Mouse (Mus musculus) neural tube, embryonic 15.5 days (tissue): ENCODE results near the gene Ildr2. TPM values are rescaled to one million over a fixed set of nuclear protein-coding genes. Genes with fewer than 3 reads are reported as not detected.

ENCODE experiments used
- ATAC-seq: fragments of 200-750 bp; cut with Nextera tagmentation; 2 replicates; pipeline ENCODE4 v1.8.0; 2017; ENCODE audit warnings: mild to moderate bottlenecking, moderate TSS enrichment, moderate library complexity; ENCODE audit not compliant: low FRiP score
- H3K27ac ChIP-seq: fragments of 300-500 bp; sonication (generic); replicated peaks from 2 replicates; pipeline ENCODE4 v1.5.1; 2015; ENCODE audit warnings: mild to moderate bottlenecking, inconsistent platforms
- H3K27me3 ChIP-seq: fragments of 300-500 bp; sonication (generic); replicated peaks from 2 replicates; pipeline ENCODE4 v1.6.1; 2015; ENCODE audit warnings: inconsistent platforms
- H3K36me3 ChIP-seq: fragments of 300-500 bp; sonication (generic); 2 replicates; pipeline ENCODE4 v1.6.1; 2015; ENCODE audit warnings: inconsistent platforms
- H3K4me1 ChIP-seq: fragments of 300-500 bp; sonication (generic); 2 replicates; pipeline ENCODE4 v1.6.1; 2015; ENCODE audit warnings: inconsistent platforms
- H3K4me2 ChIP-seq: fragments of 300-500 bp; sonication (generic); 2 replicates; pipeline ENCODE4 v1.6.1; 2015; ENCODE audit warnings: inconsistent platforms, mild to moderate bottlenecking, moderate library complexity
- H3K4me3 ChIP-seq: fragments of 300-500 bp; sonication (generic); replicated peaks from 2 replicates; pipeline ENCODE4 v1.5.1; 2015; ENCODE audit warnings: mild to moderate bottlenecking, inconsistent platforms
- H3K9ac ChIP-seq: fragments of 300-500 bp; sonication (generic); replicated peaks from 2 replicates; pipeline ENCODE4 v1.6.1; 2015; ENCODE audit warnings: mild to moderate bottlenecking, inconsistent platforms
- H3K9me3 ChIP-seq: fragments of 300-500 bp; sonication (generic); replicated peaks from 2 replicates; pipeline ENCODE4 v1.6.1; 2016; ENCODE audit warnings: inconsistent platforms
- WGBS: fragments of 180-500 bp; shearing (Covaris S2); methylation state at CpG from one replicate; pipeline ENCODE4 v1.1.7; 2015; ENCODE audit warnings: mixed read lengths; 5-methylcytosine and 5-hydroxymethylcytosine counted together
- polyA plus RNA-seq: library from polyadenylated mRNA; unstranded; fragments of >200 nt; fragmentation: Nextera tagmentation; extraction: Ambion mirVana; gene quantifications from 2 replicates; pipeline ENCODE4 v1.2.1, GENCODE M21; 2015

Ildr2 gene
- polyA plus RNA-seq, 1 experiment from 2014 or later = 3.0 TPM

GRCm38 (mm10) chr1:166284390-166284789 is 30.5 kb downstream of the Ildr2 start:
- no peaks in the 10 kb centered on the region for H3K36me3 ChIP-seq
- no peaks in the 10 kb centered on the region for H3K9me3 ChIP-seq
- ATAC-seq = no peak
- no peak overlapping the region for H3K4me3 ChIP-seq
- H3K4me1 ChIP-seq = peaks cover 60% of the 10 kb centered on the region
- H3K4me2 ChIP-seq = no peak overlapping the region
- 48% methylated on average over 8 of the region's 8 CpGs for WGBS
- no peak overlapping the region for H3K9ac ChIP-seq
- H3K27me3 ChIP-seq = no peaks in the 10 kb centered on the region
- H3K27ac ChIP-seq = no peak overlapping the region

- H3K27ac ChIP-seq = no peak overlapping the region
Observed at GRCm38 (mm10) chr1:166286231-166286630, 32.3 kb downstream of the Ildr2 start.

GRCm38 (mm10) chr1:166290562-166290961 is 36.6 kb downstream of the Ildr2 start:
- no peak overlapping the region for H3K4me3 ChIP-seq
- no peak overlapping the region for H3K27ac ChIP-seq
- no peak overlapping the region for H3K9ac ChIP-seq
- ATAC-seq = no peak
- 96% methylated on average over 6 of the region's 6 CpGs for WGBS
- no peaks in the 10 kb centered on the region for H3K36me3 ChIP-seq
- no peaks in the 10 kb centered on the region for H3K27me3 ChIP-seq
- H3K9me3 ChIP-seq = no peaks in the 10 kb centered on the region
- H3K4me2 ChIP-seq = no peak overlapping the region
- H3K4me1 ChIP-seq = peaks cover 9% of the 10 kb centered on the region; the same call in 1 of the 2 replicates

More at GRCm38 (mm10) chr1:166286231-166286630, 32.3 kb downstream of the Ildr2 start:
- 59% methylated on average over 9 of the region's 9 CpGs for WGBS
- Histone ChIP-seq H3K4me3 (no peak overlapping the region), H3K4me2 (no peak overlapping the region), H3K9me3 (no peaks in the 10 kb centered on the region), H3K36me3 (no peaks in the 10 kb centered on the region), H3K4me1 (peaks cover 41% of the 10 kb centered on the region), H3K27me3 (no peaks in the 10 kb centered on the region), H3K9ac (0 out of 2 replicates have a peak overlapping the region, but pooled peaks have one; percentile 3)
- ATAC-seq = no peak

GRCm38 (mm10) chr1:166293086-166293485 is 39.1 kb downstream of the Ildr2 start:
- Histone ChIP-seq H3K4me2 (no peak overlapping the region), H3K4me1 (0 out of 2 replicates have a peak, but pooled peaks cover 3% of the 10 kb centered on the region), H3K9ac (no peak overlapping the region), H3K27ac (no peak overlapping the region), H3K27me3 (no peaks in the 10 kb centered on the region), H3K36me3 (no peaks in the 10 kb centered on the region), H3K4me3 (no peak overlapping the region), H3K9me3 (no peaks in the 10 kb centered on the region)
- ATAC-seq = no peak
- 86% methylated on average over 3 of the region's 3 CpGs for WGBS

- Histone ChIP-seq H3K9me3 (no peaks in the 10 kb centered on the region), H3K27me3 (no peaks in the 10 kb centered on the region), H3K4me1 (0 out of 2 replicates have a peak, but pooled peaks cover 12% of the 10 kb centered on the region), H3K27ac (no peak overlapping the region), H3K4me2 (no peak overlapping the region), H3K9ac (no peak overlapping the region), H3K4me3 (no peak overlapping the region), H3K36me3 (no peaks in the 10 kb centered on the region)
- ATAC-seq = no peak
- 84% methylated on average over 7 of the region's 7 CpGs for WGBS
Observed at GRCm38 (mm10) chr1:166295548-166295947, 41.6 kb downstream of the Ildr2 start.

GRCm38 (mm10) chr1:166296371-166296770 is 42.4 kb downstream of the Ildr2 start:
- Histone ChIP-seq H3K4me1 (0 out of 2 replicates have a peak, but pooled peaks cover 12% of the 10 kb centered on the region), H3K27me3 (no peaks in the 10 kb centered on the region), H3K9me3 (no peaks in the 10 kb centered on the region), H3K9ac (no peak overlapping the region), H3K4me3 (no peak overlapping the region), H3K4me2 (no peak overlapping the region), H3K36me3 (no peaks in the 10 kb centered on the region), H3K27ac (no peak overlapping the region)
- WGBS = 92% methylated on average over 9 of the region's 9 CpGs
- ATAC-seq = no peak

GRCm38 (mm10) chr1:166296971-166297370 is 43.0 kb downstream of the Ildr2 start:
- Histone ChIP-seq H3K4me2 (no peak overlapping the region), H3K9me3 (no peaks in the 10 kb centered on the region), H3K27ac (no peak overlapping the region), H3K4me3 (no peak overlapping the region), H3K36me3 (no peaks in the 10 kb centered on the region), H3K9ac (no peak overlapping the region), H3K4me1 (0 out of 2 replicates have a peak, but pooled peaks cover 12% of the 10 kb centered on the region), H3K27me3 (no peaks in the 10 kb centered on the region)
- 73% methylated on average over 8 of the region's 8 CpGs for WGBS
- no peak for ATAC-seq

- ATAC-seq = no peak
- H3K4me3 ChIP-seq = no peak overlapping the region
- H3K27me3 ChIP-seq = no peaks in the 10 kb centered on the region
- no peak overlapping the region for H3K9ac ChIP-seq
- no peak overlapping the region for H3K27ac ChIP-seq
- H3K36me3 ChIP-seq = no peaks in the 10 kb centered on the region
- H3K9me3 ChIP-seq = no peaks in the 10 kb centered on the region
- H3K4me2 ChIP-seq = no peak overlapping the region
- 0 out of 2 replicates have a peak, but pooled peaks cover 12% of the 10 kb centered on the region for H3K4me1 ChIP-seq
- 66% methylated on average over 15 of the region's 15 CpGs for WGBS
Observed at GRCm38 (mm10) chr1:166297499-166298111, 43.7 kb downstream of the Ildr2 start.

- WGBS = 58% methylated on average over 2 of the region's 2 CpGs
Observed at GRCm38 (mm10) chr1:166298884-166299283, 44.9 kb downstream of the Ildr2 start.

GRCm38 (mm10) chr1:166299821-166300220 is 45.9 kb downstream of the Ildr2 start:
- Histone ChIP-seq H3K36me3 (no peaks in the 10 kb centered on the region), H3K4me3 (no peak overlapping the region), H3K9me3 (no peaks in the 10 kb centered on the region), H3K9ac (no peak overlapping the region), H3K27ac (no peak overlapping the region), H3K27me3 (no peaks in the 10 kb centered on the region), H3K4me1 (0 out of 2 replicates have a peak, but pooled peaks cover 12% of the 10 kb centered on the region), H3K4me2 (no peak overlapping the region)
- no peak for ATAC-seq
- 92% methylated on average over 8 of the region's 8 CpGs for WGBS

More at GRCm38 (mm10) chr1:166298884-166299283, 44.9 kb downstream of the Ildr2 start:
- H3K4me1 ChIP-seq = 0 out of 2 replicates have a peak, but pooled peaks cover 12% of the 10 kb centered on the region
- H3K4me3 ChIP-seq = no peak overlapping the region
- no peak for ATAC-seq
- H3K9me3 ChIP-seq = no peaks in the 10 kb centered on the region
- no peaks in the 10 kb centered on the region for H3K27me3 ChIP-seq
- no peak overlapping the region for H3K27ac ChIP-seq
- H3K36me3 ChIP-seq = no peaks in the 10 kb centered on the region
- no peak overlapping the region for H3K9ac ChIP-seq
- no peak overlapping the region for H3K4me2 ChIP-seq

GRCm38 (mm10) chr1:166300526-166300925 is 46.6 kb downstream of the Ildr2 start:
- Histone ChIP-seq H3K36me3 (no peaks in the 10 kb centered on the region), H3K4me3 (no peak overlapping the region), H3K4me2 (no peak overlapping the region), H3K27me3 (no peaks in the 10 kb centered on the region), H3K9me3 (no peaks in the 10 kb centered on the region), H3K4me1 (0 out of 2 replicates have a peak, but pooled peaks cover 12% of the 10 kb centered on the region), H3K9ac (no peak overlapping the region), H3K27ac (no peak overlapping the region)
- ATAC-seq = no peak
- 72% methylated on average over 3 of the region's 3 CpGs for WGBS
